Mouse (Mus musculus) embryonic facial prominence, embryonic 14.5 days (tissue): ENCODE results near the gene Psma7. TPM values are rescaled to one million over a fixed set of nuclear protein-coding genes. Genes with fewer than 3 reads are reported as not detected.

Experiments
- ATAC-seq: fragments of 200-750 bp; cut with Nextera tagmentation; 2 replicates; pipeline ENCODE4 v1.8.0; 2017; ENCODE audit warnings: low read depth, moderate number of reproducible peaks, moderate TSS enrichment
- DNase-seq: peaks from one replicate; pipeline ENCODE4 v3.0.0-alpha.2; 2015; ENCODE audit warnings: low spot score
- H3K27ac ChIP-seq: fragments of 300-500 bp; sonication (generic); replicated peaks from 2 replicates; pipeline ENCODE4 v1.5.1; 2014; ENCODE audit warnings: low read depth, mild to moderate bottlenecking, low read length, moderate library complexity
- H3K27me3 ChIP-seq: fragments of 300-500 bp; sonication (generic); replicated peaks from 2 replicates; pipeline ENCODE4 v1.6.1; 2014; ENCODE audit warnings: low read length; ENCODE audit not compliant: control insufficient read depth, insufficient read depth
- H3K36me3 ChIP-seq: fragments of 300-500 bp; sonication (generic); 2 replicates; pipeline ENCODE4 v1.6.1; 2014; ENCODE audit warnings: low read length, mixed read lengths; ENCODE audit not compliant: control insufficient read depth, insufficient read depth
- H3K4me1 ChIP-seq: fragments of 300-500 bp; sonication (generic); 2 replicates; pipeline ENCODE4 v1.6.1; 2014; ENCODE audit warnings: antibody characterized with exemption, low read length; ENCODE audit not compliant: control insufficient read depth, insufficient read depth
- H3K4me2 ChIP-seq: fragments of 300-500 bp; sonication (generic); 2 replicates; pipeline ENCODE4 v1.6.1; 2014; ENCODE audit warnings: low read depth, mild to moderate bottlenecking, low read length, moderate library complexity, mixed read lengths
- H3K4me3 ChIP-seq: fragments of 300-500 bp; sonication (generic); 2 replicates; pipeline ENCODE4 v1.5.1; 2014; ENCODE audit warnings: low read depth, mild to moderate bottlenecking, low read length
- H3K9ac ChIP-seq: fragments of 300-500 bp; sonication (generic); 2 replicates; pipeline ENCODE4 v1.6.1; 2014; ENCODE audit warnings: low read depth, mild to moderate bottlenecking, low read length, moderate library complexity, mixed read lengths
- H3K9me3 ChIP-seq: fragments of 300-500 bp; sonication (generic); 2 replicates; pipeline ENCODE4 v1.6.1; 2016; ENCODE audit warnings: low read length; ENCODE audit not compliant: control insufficient read depth
- WGBS: fragments of 180-500 bp; shearing (Covaris S2); extraction: QIAGEN DNeasy Blood & Tissue Kit; methylation state at CpG from one replicate; pipeline ENCODE4 v1.1.7; 2014; 5-methylcytosine and 5-hydroxymethylcytosine counted together
- polyA plus RNA-seq: library from polyadenylated mRNA; unstranded; fragments of >200 nt; fragmentation: Nextera tagmentation; extraction: Ambion mirVana; gene quantifications from 2 replicates; pipeline ENCODE4 v1.2.1, GENCODE M21; 2014

Psma7 gene
- polyA plus RNA-seq, result 494 and 573 TPM in 2 replicates

GRCm38 (mm10) chr2:180042256-180042857, at the start of gene Psma7, which contains the start of gene Ss18l1:
Gene Psma7 (minus strand): TSS chr2:180042433.
Gene Ss18l1 (plus strand): TSS chr2:180042509.
- no peaks in the 10 kb centered on the region for H3K27me3 ChIP-seq
- peak within 1 kb of the TSS; percentile 84 for H3K4me2 ChIP-seq
- H3K9ac ChIP-seq, result peak within 1 kb of the TSS; percentile 93
- WGBS, result 1% methylated on average over 32 of the region's 78 CpGs
- peak within 1 kb of the TSS; percentile 93 for H3K27ac ChIP-seq
- H3K4me1 ChIP-seq, result peaks cover 20% of the 10 kb centered on the region
- peak; percentile 95 for DNase-seq
- peak; percentile 96 for ATAC-seq
- H3K9me3 ChIP-seq, result no peaks in the 10 kb centered on the region
- peak within 1 kb of the TSS; percentile 98 for H3K4me3 ChIP-seq
- peaks cover 19% of the 10 kb centered on the region for H3K36me3 ChIP-seq

DNA sequence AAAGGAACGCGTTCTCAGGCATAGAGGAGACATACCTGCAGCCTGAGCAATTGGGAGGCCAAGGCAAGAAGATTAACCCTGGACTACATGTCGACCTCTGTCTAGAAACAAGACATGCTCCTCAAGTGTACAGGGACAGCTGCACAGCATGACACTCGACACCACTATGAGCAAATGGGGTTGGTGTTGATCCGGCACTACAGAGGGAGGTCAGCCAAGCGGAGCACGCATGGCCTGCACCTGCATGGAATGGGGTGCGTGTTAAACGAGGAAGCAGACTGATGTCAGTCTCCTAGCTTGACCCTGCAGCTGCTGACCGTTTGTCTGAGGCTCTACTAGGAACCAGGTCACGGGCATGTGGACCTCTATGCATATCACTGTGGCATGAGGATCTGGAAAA, 48.1 kb upstream of the Psma7 start:
- WGBS, result 40% methylated on average over 11 of the region's 11 CpGs
- H3K4me3 ChIP-seq, result no peak overlapping the region
- no peaks in the 10 kb centered on the region for H3K9me3 ChIP-seq
- no peaks in the 10 kb centered on the region for H3K27me3 ChIP-seq
- 0 out of 2 replicates have a peak, but pooled peaks cover 5% of the 10 kb centered on the region for H3K36me3 ChIP-seq
- DNase-seq (peak; percentile 45), ATAC-seq (no peak)
- H3K4me2 ChIP-seq, result no peak overlapping the region
- H3K9ac ChIP-seq, result no peak overlapping the region
- H3K27ac ChIP-seq, result no peak overlapping the region
- H3K4me1 ChIP-seq, result no peaks in the 10 kb centered on the region

DNA sequence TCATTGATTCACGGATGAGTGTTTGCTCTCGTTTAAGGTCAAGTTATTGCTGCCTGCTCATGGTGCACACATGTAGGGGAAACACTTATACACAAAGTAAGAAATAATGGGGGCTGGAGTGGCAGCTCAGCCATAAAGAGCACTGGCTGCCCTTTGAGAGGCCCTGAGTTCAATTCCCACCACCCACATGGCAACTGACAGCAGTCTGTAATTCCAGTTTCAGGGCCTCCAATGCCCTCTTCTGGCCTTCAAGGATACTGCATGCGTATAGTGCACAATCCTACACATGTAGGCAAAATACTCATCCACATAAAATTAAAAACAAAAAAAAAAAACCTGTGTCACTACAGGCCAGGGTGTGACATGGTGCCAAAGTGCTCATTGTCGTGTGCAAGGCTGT, 45.2 kb upstream of the Psma7 start:
- H3K9ac ChIP-seq, result no peak overlapping the region
- no peak overlapping the region for H3K27ac ChIP-seq
- ATAC-seq (no peak), DNase-seq (no peak)
- no peaks in the 10 kb centered on the region; the same call in 1 of the 2 replicates for H3K4me1 ChIP-seq
- WGBS, result 92% methylated on average over 4 of the region's 4 CpGs
- no peaks in the 10 kb centered on the region for H3K27me3 ChIP-seq
- no peaks in the 10 kb centered on the region for H3K9me3 ChIP-seq
- peaks cover 9% of the 10 kb centered on the region; the same call in 1 of the 2 replicates for H3K36me3 ChIP-seq
- H3K4me3 ChIP-seq, result no peak overlapping the region
- no peak overlapping the region for H3K4me2 ChIP-seq

GRCm38 (mm10) chr2:180086637-180087027, 44.4 kb upstream of the Psma7 start:
- H3K9me3 ChIP-seq, result no peaks in the 10 kb centered on the region
- 76% methylated on average over 5 of the region's 5 CpGs for WGBS
- DNase-seq, result no peak

DNA sequence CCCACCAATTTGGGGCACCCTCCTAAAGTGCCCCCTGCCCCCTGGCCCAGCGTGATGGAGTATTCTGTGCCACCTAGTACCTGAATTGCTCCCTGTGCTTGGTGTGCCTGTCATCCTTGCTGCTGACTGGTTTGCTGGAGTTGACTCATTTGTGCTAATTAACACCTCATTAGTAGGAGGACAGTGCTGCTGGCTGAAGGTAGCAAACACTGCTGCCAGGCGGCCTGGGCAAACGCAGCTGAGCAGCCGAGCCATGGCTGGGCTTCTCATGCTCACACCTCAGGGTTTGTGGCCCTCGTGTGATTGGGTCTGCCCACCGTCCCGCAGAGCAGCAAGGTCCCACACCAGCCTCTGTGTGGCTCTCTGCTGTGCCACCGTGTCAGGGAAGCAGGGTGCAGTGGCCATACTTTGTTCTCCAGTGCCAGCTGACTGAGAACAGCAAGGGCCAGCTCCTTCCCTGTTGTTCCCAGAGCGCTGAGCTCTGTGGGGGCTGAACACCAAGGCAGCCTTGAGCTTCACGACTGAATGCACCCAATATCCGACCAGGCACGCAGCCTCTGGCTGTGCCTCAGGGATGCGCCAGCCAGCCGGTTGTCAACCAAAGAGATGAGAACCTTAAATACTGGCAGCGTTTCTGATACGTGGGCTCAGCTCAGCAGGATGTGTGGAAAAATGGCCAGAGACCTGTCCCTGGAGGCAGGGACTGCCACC, 43.8 kb upstream of the Psma7 start:
- ATAC-seq (no peak), DNase-seq (no peak)
- Histone ChIP-seq H3K4me2 (no peak overlapping the region), H3K27ac (no peak overlapping the region), H3K9me3 (no peaks in the 10 kb centered on the region), H3K4me3 (no peak overlapping the region), H3K27me3 (no peaks in the 10 kb centered on the region), H3K9ac (no peak overlapping the region), H3K36me3 (peaks cover 21% of the 10 kb centered on the region; the same call in 1 of the 2 replicates), H3K4me1 (no peaks in the 10 kb centered on the region; the same call in 1 of the 2 replicates)
- 87% methylated on average over 14 of the region's 16 CpGs for WGBS

More at GRCm38 (mm10) chr2:180086637-180087027, 44.4 kb upstream of the Psma7 start:
- Histone ChIP-seq H3K4me2 (no peak overlapping the region), H3K27me3 (no peaks in the 10 kb centered on the region), H3K36me3 (peaks cover 18% of the 10 kb centered on the region; the same call in 1 of the 2 replicates), H3K4me1 (no peaks in the 10 kb centered on the region; the same call in 1 of the 2 replicates), H3K4me3 (no peak overlapping the region), H3K27ac (no peak overlapping the region), H3K9ac (no peak overlapping the region)
- no peak for ATAC-seq

DNA sequence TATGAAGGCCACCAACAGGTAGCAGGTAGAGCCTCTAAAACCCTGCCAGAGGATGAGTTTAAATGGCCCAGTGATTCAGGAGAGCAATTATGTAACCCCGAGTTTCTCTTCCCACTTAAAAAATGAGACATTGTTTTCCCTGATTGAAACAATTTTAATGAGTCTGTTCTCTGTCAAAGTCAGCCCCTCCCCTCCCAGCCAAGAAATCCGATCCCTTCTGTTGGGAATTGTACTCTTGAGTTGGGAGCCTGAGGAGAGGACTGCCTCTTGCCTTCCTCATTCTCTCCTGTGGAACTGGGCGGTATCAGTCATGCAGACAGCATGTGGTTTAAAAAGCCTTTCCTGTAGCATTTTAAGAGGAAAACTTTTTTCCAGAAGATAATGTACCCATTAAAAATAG, 42.3 kb upstream of the Psma7 start:
- no peaks in the 10 kb centered on the region for H3K27me3 ChIP-seq
- H3K36me3 ChIP-seq, result peaks cover 21% of the 10 kb centered on the region; the same call in 1 of the 2 replicates
- WGBS, result 29% methylated on average over 3 of the region's 3 CpGs
- no peak for ATAC-seq
- peak; percentile 45 for DNase-seq
- no peak overlapping the region for H3K9ac ChIP-seq
- no peaks in the 10 kb centered on the region; the same call in 1 of the 2 replicates for H3K4me1 ChIP-seq
- no peak overlapping the region for H3K27ac ChIP-seq
- H3K4me2 ChIP-seq, result no peak overlapping the region
- H3K4me3 ChIP-seq, result no peak overlapping the region
- no peaks in the 10 kb centered on the region for H3K9me3 ChIP-seq

GRCm38 (mm10) chr2:180083063-180083462, 40.8 kb upstream of the Psma7 start:
- H3K27me3 ChIP-seq, result no peaks in the 10 kb centered on the region
- H3K4me2 ChIP-seq, result no peak overlapping the region
- no peaks in the 10 kb centered on the region; the same call in 1 of the 2 replicates for H3K4me1 ChIP-seq
- no peak overlapping the region for H3K9ac ChIP-seq
- H3K36me3 ChIP-seq, result peaks cover 31% of the 10 kb centered on the region; the same call in 1 of the 2 replicates
- no peak overlapping the region for H3K4me3 ChIP-seq
- H3K27ac ChIP-seq, result no peak overlapping the region
- DNase-seq (no peak), ATAC-seq (no peak)
- WGBS, result 81% methylated on average over 10 of the region's 10 CpGs
- H3K9me3 ChIP-seq, result no peaks in the 10 kb centered on the region

- DNase-seq (peak; percentile 39), ATAC-seq (no peak)
- Histone ChIP-seq H3K9ac (no peak overlapping the region), H3K4me2 (no peak overlapping the region), H3K36me3 (peaks cover 29% of the 10 kb centered on the region; the same call in 1 of the 2 replicates), H3K27me3 (no peaks in the 10 kb centered on the region), H3K4me3 (no peak overlapping the region), H3K4me1 (no peaks in the 10 kb centered on the region; the same call in 1 of the 2 replicates), H3K9me3 (no peaks in the 10 kb centered on the region), H3K27ac (no peak overlapping the region)
- 79% methylated on average over 8 of the region's 8 CpGs for WGBS
Measured at GRCm38 (mm10) chr2:180080680-180081079, 38.4 kb upstream of the Psma7 start.
